Mouse (Mus musculus) kidney, adult 11 months (tissue): Measurements from ENCODE around the gene Psme1.

Experiments used
- DNase-seq: peaks from one replicate; pipeline ENCODE4 v3.0.0; 2022

Gene Psme1

GRCm38 (mm10) chr14:55577871-55578667, at the start of gene Psme1:
TSS of gene Psme1 (plus strand) at chr14:55578123.
- DNase-seq = peak; percentile 80

GRCm38 (mm10) chr14:55536116-55536745, 41.7 kb upstream of the Psme1 start:
- DNase-seq = peak; percentile 20

- peak; percentile 92 for DNase-seq
Measured at GRCm38 (mm10) chr14:55540067-55540786, 37.7 kb upstream of the Psme1 start, which contains the start of gene Pck2. TSS of gene Pck2 (plus strand) at chr14:55540266.

- peak; percentile 57 for DNase-seq
Measured at GRCm38 (mm10) chr14:55540787-55541321, 37.1 kb upstream of the Psme1 start.

- DNase-seq = no peak
Measured at GRCm38 (mm10) chr14:55542268-55542667, 35.7 kb upstream of the Psme1 start.

- no peak for DNase-seq
Measured at GRCm38 (mm10) chr14:55544334-55544733, 33.6 kb upstream of the Psme1 start.

GRCm38 (mm10) chr14:55550191-55550590, 27.7 kb upstream of the Psme1 start:
- DNase-seq = no peak

GRCm38 (mm10) chr14:55551347-55551746, 26.6 kb upstream of the Psme1 start:
- no peak for DNase-seq

- DNase-seq = no peak
Measured at GRCm38 (mm10) chr14:55551794-55552193, 26.1 kb upstream of the Psme1 start.

- DNase-seq = no peak
Measured at GRCm38 (mm10) chr14:55554635-55555034, 23.3 kb upstream of the Psme1 start.

- DNase-seq = no peak
Measured at GRCm38 (mm10) chr14:55555788-55556187, 22.1 kb upstream of the Psme1 start.

GRCm38 (mm10) chr14:55557003-55557402, 20.9 kb upstream of the Psme1 start:
- peak; percentile 89 for DNase-seq

GRCm38 (mm10) chr14:55557587-55557986, 20.3 kb upstream of the Psme1 start:
- DNase-seq = peak; percentile 42

GRCm38 (mm10) chr14:55558740-55559448, 19.0 kb upstream of the Psme1 start:
- DNase-seq = no peak

GRCm38 (mm10) chr14:55559799-55560201, 18.1 kb upstream of the Psme1 start, which contains the start of gene Dcaf11:
TSS of gene Dcaf11 (plus strand) at chr14:55560006.
- DNase-seq = peak; percentile 97

GRCm38 (mm10) chr14:55560202-55561073, 17.5 kb upstream of the Psme1 start, which contains the start of gene A730061H03Rik:
TSS of gene A730061H03Rik (minus strand) at chr14:55560406.
- peak; percentile 99 for DNase-seq

- peak; percentile 47 for DNase-seq
Measured at GRCm38 (mm10) chr14:55561860-55562259, 16.1 kb upstream of the Psme1 start.

GRCm38 (mm10) chr14:55563249-55563648, 14.7 kb upstream of the Psme1 start:
- DNase-seq = no peak

- no peak for DNase-seq
Measured at GRCm38 (mm10) chr14:55565748-55566147, 12.2 kb upstream of the Psme1 start.

- peak; percentile 64 for DNase-seq
Measured at GRCm38 (mm10) chr14:55567496-55567895, 10.4 kb upstream of the Psme1 start.

- DNase-seq = no peak
Measured at GRCm38 (mm10) chr14:55570588-55570987, 7.3 kb upstream of the Psme1 start.
